Mouse (Mus musculus): ENCODE results near the gene Zpbp2.

Gene Zpbp2

GRCm38 (mm10) chr11:98550975-98551828, at the start of gene Zpbp2:
Zpbp2 (plus strand) TSS chr11:98551097.
- WGBS, result 2% methylated on average over 51 of the region's 51 CpGs

GRCm38 (mm10) chr11:98504926-98505325, 46.0 kb upstream of the Zpbp2 start:
- WGBS, result 66% methylated on average over 3 of the region's 3 CpGs

DNA sequence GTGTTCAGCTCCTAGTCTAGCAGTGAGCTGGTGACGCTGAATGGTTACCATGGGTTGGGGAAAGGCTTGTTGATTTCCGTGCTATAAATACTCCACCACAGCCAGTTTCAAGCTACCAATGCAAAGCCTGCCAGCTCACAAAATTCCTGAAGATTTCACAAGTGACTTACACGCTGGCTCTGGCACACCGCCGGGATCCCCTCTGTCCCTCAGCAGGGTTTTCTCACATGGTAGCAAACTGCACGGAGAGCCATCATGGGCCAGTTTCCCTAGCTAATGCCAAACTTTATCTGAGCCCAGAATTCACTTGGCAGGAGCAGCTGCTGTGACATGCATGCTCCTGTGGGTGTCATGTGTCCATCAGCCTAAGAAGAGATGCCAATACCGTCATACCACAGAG, 41.5 kb upstream of the Zpbp2 start:
- WGBS, result 32% methylated on average over 7 of the region's 7 CpGs

- 85% methylated on average over 8 of the region's 8 CpGs for WGBS
These were observed 40.8 kb upstream of the Zpbp2 start for GRCm38 (mm10) chr11:98510125-98510524.

DNA sequence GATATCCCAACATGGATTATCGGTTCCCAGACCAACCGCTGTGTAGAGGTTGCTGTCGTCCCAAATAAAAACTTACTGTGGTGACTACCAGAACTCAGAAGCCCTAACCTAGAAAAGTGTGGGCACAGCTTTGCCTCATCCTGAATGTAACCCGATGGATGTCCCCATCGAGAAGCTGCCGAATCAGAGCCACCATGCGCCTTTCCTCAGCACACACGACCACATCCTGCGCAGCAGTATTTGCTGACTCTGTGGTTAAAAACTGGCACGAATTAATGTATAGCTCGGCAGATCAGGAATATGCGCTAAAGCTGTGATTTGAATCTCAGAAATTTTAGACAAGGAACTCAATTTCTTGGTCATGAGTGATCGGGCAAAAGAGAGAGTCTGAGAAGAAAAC, 38.0 kb upstream of the Zpbp2 start:
- WGBS, result 89% methylated on average over 13 of the region's 13 CpGs

DNA sequence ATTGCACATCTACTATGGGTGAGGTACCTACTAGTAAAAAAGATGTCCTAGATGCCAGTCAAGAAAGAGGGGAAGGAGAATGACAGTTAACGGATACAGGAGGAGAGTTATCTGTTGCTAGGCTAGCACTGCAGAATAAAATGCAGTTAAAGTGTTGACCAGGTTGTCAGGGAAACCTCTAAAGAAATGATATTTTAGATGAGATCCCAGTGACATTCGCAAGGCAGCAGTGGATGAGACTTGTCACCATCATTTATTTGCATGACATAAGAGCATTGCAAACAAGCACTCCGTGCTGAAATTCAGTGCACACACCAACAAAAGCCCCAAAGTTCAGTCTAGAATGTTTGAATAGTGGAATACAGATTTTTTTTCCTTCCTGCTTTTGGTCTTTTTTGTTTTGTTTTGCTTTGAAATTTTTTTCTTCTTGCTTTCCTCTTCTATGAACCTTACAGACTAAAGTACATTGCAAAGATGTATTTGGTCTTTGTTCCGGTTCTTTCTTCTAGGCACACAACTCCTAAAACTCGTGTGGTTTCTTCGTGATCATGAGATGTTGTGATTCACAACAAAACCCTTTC, 37.5 kb upstream of the Zpbp2 start:
- 50% methylated on average over 6 of the region's 6 CpGs for WGBS

GRCm38 (mm10) chr11:98520468-98520867, 30.4 kb upstream of the Zpbp2 start:
- 77% methylated on average over 10 of the region's 10 CpGs for WGBS

DNA sequence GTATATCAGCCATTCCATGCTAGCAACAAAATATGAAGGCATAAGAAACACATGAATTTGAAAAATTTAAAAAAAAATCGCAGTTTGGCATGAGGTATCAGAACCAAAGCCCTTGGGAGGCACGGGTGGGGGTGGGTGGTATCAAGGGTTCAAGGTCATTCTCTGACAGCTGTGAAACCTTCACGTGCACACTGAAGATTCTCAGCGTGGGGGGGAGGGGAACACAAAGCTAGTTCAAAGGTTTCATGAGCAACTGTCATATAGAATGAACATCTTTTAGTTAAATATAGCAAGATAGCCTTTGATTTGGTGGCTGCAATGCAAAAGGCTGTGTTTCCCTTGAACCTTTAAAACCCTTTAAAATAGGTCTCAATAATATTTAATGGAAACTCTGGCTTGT, 25.8 kb upstream of the Zpbp2 start:
- 64% methylated on average over 4 of the region's 4 CpGs for WGBS

DNA sequence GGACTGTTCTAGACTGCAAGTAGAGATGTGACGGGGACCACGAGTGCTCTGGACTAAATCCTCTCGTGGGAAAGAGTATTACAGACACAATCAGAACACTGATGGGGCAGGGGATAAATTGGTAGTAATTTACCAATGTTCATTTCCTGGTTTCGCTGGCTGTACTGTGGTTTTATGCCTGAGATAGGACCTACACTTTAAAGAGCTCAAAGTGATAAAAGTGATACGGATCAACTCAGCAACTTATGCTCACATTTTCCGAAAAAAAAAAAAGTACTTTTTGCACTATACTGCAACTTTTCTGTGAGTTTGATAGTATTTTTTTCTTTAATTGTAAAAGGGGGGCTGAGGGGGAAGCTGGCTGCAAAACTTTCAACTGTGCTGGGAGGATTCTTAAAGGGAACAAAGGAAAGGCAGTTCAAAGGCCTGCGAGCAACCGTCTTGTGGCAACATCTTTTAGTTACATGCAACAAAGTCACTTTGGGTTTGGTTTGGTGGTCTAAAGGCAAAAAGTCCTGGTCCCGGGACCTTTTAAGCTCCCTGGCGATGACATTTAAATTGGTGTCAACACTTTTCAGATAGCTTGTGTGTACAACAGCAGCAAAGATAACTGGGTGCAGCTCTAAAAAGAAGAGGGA, 24.0 kb upstream of the Zpbp2 start:
- WGBS, result 81% methylated on average over 10 of the region's 10 CpGs

- 80% methylated on average over 5 of the region's 5 CpGs for WGBS
These were observed 10.6 kb upstream of the Zpbp2 start for GRCm38 (mm10) chr11:98540319-98540718.

- 80% methylated on average over 8 of the region's 8 CpGs for WGBS
These were observed 8.3 kb upstream of the Zpbp2 start for GRCm38 (mm10) chr11:98542553-98542952.

DNA sequence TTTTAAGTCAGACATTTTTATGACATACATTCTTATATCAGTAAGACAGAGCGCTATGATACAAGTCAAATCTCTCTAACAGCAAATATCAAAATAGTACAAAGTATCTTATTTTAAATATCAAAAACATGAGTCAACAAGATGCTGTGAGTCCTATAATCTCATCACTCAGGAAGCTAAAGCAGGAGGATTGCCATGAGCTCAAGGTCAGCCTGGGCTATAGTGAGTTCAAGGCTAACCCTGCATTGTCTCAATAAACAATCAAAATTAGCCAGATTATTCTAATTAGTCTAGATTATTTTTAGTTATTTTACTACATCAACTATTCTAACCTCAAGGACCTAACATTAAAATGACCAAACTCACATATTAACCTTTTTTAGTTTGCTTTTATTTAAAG, 7.5 kb upstream of the Zpbp2 start:
- 93% methylated on average over 1 of the region's 1 CpGs for WGBS

DNA sequence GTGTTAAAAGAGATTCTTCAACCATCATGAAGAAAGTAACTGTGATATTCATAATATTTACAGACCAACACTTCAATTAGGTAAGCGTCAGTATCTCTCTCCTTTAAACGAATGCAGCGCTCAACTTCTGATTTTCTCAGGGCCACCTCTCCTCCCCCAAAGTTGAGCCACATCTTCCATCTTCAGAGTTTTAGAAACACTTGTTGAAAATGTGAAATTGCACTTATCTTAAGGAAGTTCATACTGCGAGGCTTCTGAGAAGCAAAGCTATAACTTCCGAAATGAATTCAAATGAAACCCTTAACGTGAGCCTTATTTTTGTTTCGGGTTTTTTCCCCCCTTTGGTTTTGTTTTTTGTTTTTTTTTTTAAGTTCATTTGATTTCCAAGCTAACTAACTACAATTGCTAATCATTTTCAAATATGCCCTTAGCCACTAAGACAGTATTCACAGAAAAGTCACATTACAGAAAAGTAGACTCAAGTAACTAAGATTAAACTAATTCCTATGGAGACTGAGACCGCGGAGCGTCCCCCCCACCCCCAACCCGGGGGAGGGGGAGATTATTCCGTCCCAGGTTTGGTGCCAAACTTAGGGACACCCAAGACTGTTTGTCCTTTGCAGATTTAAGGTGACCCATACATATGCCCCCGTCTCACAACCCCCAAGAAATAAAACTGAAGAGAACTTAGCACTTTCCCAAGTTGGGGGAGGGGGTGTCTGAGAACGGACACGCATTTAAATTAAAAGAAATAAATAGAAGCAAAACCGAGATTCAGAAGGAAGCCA, 5.8 kb upstream of the Zpbp2 start:
- WGBS, result 8% methylated on average over 16 of the region's 16 CpGs

DNA sequence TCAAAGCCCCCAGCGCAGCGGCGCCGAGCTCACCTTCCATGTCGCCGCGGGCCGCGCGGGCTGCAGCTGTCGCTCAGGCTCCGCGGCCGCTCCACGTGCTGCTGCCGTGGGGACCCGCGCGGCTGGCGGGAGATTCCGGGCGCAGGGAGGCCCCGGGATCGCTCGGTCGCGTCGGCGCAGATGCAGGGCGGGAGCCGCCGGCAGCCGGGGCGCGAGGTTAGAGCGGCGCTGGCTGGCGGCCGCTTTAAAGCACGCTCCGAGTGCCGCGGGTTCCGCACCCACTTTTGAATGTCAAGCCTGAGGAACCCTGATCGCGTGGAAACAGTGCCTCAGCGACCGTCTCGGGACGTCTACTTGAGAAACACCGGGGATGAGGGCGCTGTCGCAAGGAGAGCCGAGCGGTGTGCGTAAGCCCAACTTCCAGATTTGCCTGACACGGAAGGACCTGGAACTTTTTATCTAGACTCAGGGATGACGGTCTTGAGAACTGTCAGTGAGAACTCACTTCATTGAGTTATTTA, 5.1 kb upstream of the Zpbp2 start, which contains the start of gene Ikzf3:
Gene Ikzf3 (minus strand): TSS at position 321 of the 521 bp plus-strand sequence.
- WGBS, result 1% methylated on average over 58 of the region's 58 CpGs

DNA sequence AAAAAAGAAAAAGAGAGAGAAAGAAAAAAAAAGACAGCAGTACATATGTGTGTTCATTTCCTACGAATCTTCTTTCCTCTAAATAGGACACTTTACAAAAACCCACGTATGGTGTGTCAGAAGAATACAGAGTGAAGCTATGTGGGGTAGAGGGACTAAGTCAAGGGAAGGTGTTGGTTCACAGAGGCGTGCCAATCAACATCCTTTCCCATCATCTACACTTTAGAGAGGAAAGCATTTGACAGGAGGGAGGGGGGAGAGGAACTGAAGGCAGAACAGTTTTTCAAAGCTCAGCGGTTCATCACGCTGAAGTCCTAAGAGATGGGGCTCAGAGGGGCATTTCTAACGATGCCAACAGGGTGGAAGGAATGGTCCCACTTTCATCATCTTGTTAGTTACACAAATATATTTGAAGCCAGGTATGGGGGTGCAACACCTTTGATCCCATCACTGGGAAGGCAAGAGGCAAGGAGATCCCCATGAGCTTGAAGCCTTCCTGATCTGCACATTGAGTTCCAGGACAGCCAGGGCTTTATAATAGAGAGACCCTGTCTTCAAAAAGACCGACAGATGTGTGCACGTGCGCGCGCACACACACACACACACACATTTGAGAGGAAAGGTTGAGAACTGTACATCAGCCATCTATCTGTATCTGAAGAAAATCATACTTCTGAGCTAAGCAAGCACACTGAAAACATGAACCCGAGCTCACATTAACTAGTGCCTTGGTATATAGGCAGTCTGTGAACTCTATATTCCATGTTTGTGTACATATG, 4.2 kb upstream of the Zpbp2 start:
- WGBS, result 46% methylated on average over 12 of the region's 12 CpGs

GRCm38 (mm10) chr11:98547308-98547693, 3.6 kb upstream of the Zpbp2 start:
- 53% methylated on average over 3 of the region's 3 CpGs for WGBS

DNA sequence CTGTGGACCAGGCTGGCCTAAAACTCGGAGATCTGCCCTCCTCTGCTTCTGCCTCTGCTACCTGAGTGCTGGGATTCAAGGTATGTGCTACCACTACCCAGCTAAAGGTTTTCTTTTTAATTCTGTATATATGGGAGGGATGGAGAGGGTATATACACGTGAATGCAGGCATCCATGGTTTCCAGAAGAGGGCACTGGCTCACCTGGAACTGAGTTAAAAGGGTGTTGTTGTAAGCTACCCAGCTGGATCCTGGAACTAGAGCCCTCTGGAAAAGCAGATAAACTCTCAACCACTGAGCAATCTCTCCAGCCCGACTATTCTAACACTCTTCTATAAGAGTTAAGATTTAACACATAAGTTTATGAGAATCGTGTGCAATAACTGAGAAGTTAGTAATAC, 1.5 kb upstream of the Zpbp2 start:
- WGBS, result 80% methylated on average over 4 of the region's 4 CpGs

- WGBS, result 16% methylated on average over 20 of the region's 20 CpGs
These were observed 454 bp upstream of the Zpbp2 start for GRCm38 (mm10) chr11:98550311-98550974.

- 88% methylated on average over 4 of the region's 4 CpGs for WGBS
These were observed 3.1 kb downstream of the Zpbp2 start for GRCm38 (mm10) chr11:98553966-98554365.

- WGBS, result 64% methylated on average over 12 of the region's 12 CpGs
These were observed 4.3 kb downstream of the Zpbp2 start for GRCm38 (mm10) chr11:98555124-98555700.

All from cerebral cortex, adult 2 months (tissue).